Mouse (Mus musculus): ENCODE results near the gene Txlnb. TPM values are rescaled to one million over a fixed set of nuclear protein-coding genes. Genes with fewer than 3 reads are reported as not detected.
A peak's percentile ranks its signal among the peaks of the same experiment; 100 is the strongest.
"Not testable (repeated sequence)": the region's sequence is repeated elsewhere in the genome, so short reads cannot be mapped to it uniquely, and the experiment has no call there.

Txlnb gene
- polyA plus RNA-seq, 1 experiment from 2014 or later: 1.2 TPM

DNA sequence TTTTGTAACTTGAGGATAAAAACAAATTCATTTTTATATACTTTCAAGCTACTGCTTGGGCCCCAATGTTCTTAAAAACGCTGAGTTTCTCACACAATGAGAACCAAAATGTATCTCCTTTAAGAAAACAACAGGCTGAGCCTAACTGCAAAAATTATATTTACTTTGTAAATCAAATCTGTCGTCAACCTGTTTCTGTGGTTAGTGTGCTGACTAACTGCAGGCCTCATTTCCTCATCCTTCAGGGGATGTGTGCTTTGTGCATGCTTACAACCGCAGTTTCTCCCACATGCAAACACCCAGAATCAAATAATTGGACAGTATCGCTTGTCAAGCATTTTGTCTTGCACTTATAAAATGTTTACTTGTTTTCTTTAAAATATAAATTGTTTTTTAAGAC lies 20.9 kb upstream of the Txlnb start:
- H3K4me1 ChIP-seq (ENCODE audit: control insufficient read depth, insufficient read depth, low read length): no peaks in the 10 kb centered on the region
- H3K27me3 ChIP-seq (ENCODE audit: control insufficient read depth, insufficient read depth, low read length): no peaks in the 10 kb centered on the region
- H3K4me2 ChIP-seq (replicated peaks; ENCODE audit: low read depth, low read length): no peak overlapping the region
- H3K4me3 ChIP-seq (ENCODE audit: low read length): no peak overlapping the region
- H3K9me3 ChIP-seq (ENCODE audit: control insufficient read depth, low read length): no peaks in the 10 kb centered on the region
- H3K27ac ChIP-seq (ENCODE audit: low read depth, low read length): no peak overlapping the region
- H3K36me3 ChIP-seq (ENCODE audit: control insufficient read depth, insufficient read depth, low read length): no peaks in the 10 kb centered on the region
- no peak overlapping the region for H3K9ac ChIP-seq (ENCODE audit: low read depth, low read length)
- WGBS: 72% methylated on average over 4 of the region's 4 CpGs
- no peak for ATAC-seq (ENCODE audit: low FRiP score, low TSS enrichment)

DNA sequence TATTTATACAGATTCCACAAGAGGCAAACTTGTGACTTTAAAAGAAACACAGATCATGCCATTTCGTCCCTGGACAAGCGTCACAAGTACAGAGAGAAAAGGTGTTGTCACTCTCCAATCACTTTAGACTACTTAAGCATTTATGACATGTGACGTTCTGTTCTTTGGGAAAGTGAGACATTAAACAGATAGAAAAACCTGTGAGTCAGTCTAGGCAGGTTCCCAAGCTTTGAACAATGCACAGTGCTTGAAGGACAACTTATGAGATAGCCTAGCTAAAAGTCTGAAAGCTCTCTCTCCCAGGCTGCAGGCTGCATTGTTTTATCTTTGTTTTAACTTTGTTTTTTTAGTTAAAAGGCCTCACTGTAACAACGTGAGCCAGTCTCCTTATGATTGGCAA lies 19.3 kb upstream of the Txlnb start:
- H3K27me3 ChIP-seq (ENCODE audit: control insufficient read depth, insufficient read depth, low read length); H3K27ac ChIP-seq (ENCODE audit: low read depth, low read length); H3K4me2 ChIP-seq (replicated peaks; ENCODE audit: low read depth, low read length); H3K9ac ChIP-seq (ENCODE audit: low read depth, low read length); H3K4me3 ChIP-seq (ENCODE audit: low read length); ATAC-seq (ENCODE audit: low FRiP score, low TSS enrichment); H3K36me3 ChIP-seq (ENCODE audit: control insufficient read depth, insufficient read depth, low read length); H3K9me3 ChIP-seq (ENCODE audit: control insufficient read depth, low read length); H3K4me1 ChIP-seq (ENCODE audit: control insufficient read depth, insufficient read depth, low read length): not testable (repeated sequence)
- 79% methylated on average over 4 of the region's 4 CpGs for WGBS

DNA sequence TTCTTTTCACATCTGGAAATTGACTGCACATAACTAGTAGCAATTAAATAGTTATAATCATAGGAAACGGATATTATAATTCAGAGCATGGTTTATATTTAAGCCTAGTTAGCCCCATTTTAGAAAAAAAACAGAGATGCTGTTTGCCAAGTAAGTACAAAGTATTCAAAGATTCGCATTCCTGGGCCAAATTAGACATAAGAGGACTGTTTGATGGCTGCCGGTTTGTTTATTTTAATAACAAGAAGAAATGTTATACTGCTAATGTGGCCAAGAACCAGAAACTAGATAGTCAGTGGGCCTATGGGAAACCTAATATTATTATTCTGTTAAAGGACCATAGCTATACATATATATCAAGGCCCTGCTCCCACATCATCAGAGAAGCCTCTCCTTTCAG lies 9.3 kb upstream of the Txlnb start:
- no peak for ATAC-seq (ENCODE audit: low FRiP score, low TSS enrichment)
- no peak overlapping the region for H3K4me3 ChIP-seq (ENCODE audit: low read length)
- 57% methylated on average over 3 of the region's 3 CpGs for WGBS
- H3K9ac ChIP-seq (ENCODE audit: low read depth, low read length): no peak overlapping the region
- H3K4me2 ChIP-seq (replicated peaks; ENCODE audit: low read depth, low read length): no peak overlapping the region
- H3K4me1 ChIP-seq (ENCODE audit: control insufficient read depth, insufficient read depth, low read length): no peaks in the 10 kb centered on the region
- H3K27me3 ChIP-seq (ENCODE audit: control insufficient read depth, insufficient read depth, low read length): no peaks in the 10 kb centered on the region
- no peaks in the 10 kb centered on the region for H3K36me3 ChIP-seq (ENCODE audit: control insufficient read depth, insufficient read depth, low read length)
- H3K9me3 ChIP-seq (ENCODE audit: control insufficient read depth, low read length): no peaks in the 10 kb centered on the region
- no peak overlapping the region for H3K27ac ChIP-seq (ENCODE audit: low read depth, low read length)

DNA sequence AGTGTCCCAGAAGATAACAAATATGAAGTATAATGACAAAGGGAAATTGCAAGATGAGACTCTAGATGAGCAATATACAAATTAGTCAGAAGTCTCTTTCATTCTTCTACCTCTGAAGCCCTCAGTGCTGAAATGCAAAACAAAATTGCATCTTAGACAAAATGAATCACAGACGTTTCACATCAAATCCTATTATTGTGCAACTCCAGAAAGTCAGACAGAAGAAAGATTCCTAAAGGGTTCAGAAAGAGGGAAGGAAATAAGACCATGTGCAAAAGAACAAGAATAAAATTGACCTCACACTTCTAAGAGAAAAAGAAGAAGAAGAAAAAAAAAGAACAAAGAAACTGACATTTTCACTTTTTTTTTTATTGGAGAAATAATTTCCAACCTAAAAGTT lies 8.1 kb upstream of the Txlnb start:
- H3K4me1 ChIP-seq (ENCODE audit: control insufficient read depth, insufficient read depth, low read length): no peaks in the 10 kb centered on the region
- H3K36me3 ChIP-seq (ENCODE audit: control insufficient read depth, insufficient read depth, low read length): no peaks in the 10 kb centered on the region
- no peak overlapping the region for H3K27ac ChIP-seq (ENCODE audit: low read depth, low read length)
- no peak overlapping the region for H3K9ac ChIP-seq (ENCODE audit: low read depth, low read length)
- H3K27me3 ChIP-seq (ENCODE audit: control insufficient read depth, insufficient read depth, low read length): no peaks in the 10 kb centered on the region
- H3K9me3 ChIP-seq (ENCODE audit: control insufficient read depth, low read length): no peaks in the 10 kb centered on the region
- no peak overlapping the region for H3K4me3 ChIP-seq (ENCODE audit: low read length)
- no peak for ATAC-seq (ENCODE audit: low FRiP score, low TSS enrichment)
- 72% methylated on average over 1 of the region's 1 CpGs for WGBS
- H3K4me2 ChIP-seq (replicated peaks; ENCODE audit: low read depth, low read length): no peak overlapping the region

DNA sequence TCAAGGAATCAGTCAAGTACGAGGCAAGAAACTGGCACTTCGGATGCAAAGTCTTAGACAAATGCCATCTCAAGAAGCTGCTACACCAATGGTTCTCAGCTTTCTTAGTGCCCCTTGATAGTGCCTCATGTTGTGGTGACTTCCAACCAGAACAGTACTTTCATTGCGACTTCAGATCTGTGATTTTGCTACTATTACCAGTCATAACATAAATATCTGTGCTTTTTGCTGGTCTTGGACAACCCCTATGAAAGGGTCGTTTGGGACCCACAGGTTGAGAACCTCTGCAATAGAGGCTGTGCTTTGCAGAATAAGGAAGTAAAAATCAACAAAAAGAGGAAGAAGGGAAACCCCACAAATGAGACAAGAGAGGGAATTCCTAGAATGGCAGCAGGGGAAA lies 7.7 kb upstream of the Txlnb start:
- Histone ChIP-seq H3K9me3 (ENCODE audit: control insufficient read depth, low read length) (no peaks in the 10 kb centered on the region), H3K27me3 (ENCODE audit: control insufficient read depth, insufficient read depth, low read length) (no peaks in the 10 kb centered on the region), H3K9ac (ENCODE audit: low read depth, low read length) (no peak overlapping the region), H3K4me2 (replicated peaks; ENCODE audit: low read depth, low read length) (no peak overlapping the region), H3K36me3 (ENCODE audit: control insufficient read depth, insufficient read depth, low read length) (no peaks in the 10 kb centered on the region), H3K27ac (ENCODE audit: low read depth, low read length) (no peak overlapping the region), H3K4me1 (ENCODE audit: control insufficient read depth, insufficient read depth, low read length) (no peaks in the 10 kb centered on the region), H3K4me3 (ENCODE audit: low read length) (no peak overlapping the region)
- ATAC-seq (ENCODE audit: low FRiP score, low TSS enrichment): no peak
- WGBS: 89% methylated on average over 4 of the region's 4 CpGs

DNA sequence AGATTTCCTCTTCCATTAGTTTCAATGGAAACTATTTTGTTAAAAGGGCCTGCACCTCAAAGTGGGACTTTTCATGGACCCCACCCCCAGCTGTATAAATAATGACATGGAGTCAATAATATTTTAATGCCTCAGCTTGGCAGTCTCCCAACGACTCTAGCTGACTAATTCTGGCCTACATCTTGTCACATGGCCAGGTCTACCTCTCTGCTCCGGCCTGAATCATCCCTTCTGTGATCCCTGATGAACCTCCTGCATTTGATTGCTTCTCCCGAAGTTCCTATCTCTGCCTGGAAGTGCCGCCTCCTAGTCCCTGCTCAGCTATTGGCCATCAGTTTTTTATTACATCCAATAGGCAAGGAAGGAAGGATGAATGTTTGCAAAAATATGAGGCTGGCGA lies 2.1 kb upstream of the Txlnb start:
- no peaks in the 10 kb centered on the region for H3K9me3 ChIP-seq (ENCODE audit: control insufficient read depth, low read length)
- no peak overlapping the region for H3K4me3 ChIP-seq (ENCODE audit: low read length)
- WGBS: 75% methylated on average over 5 of the region's 5 CpGs
- H3K9ac ChIP-seq (ENCODE audit: low read depth, low read length): no peak overlapping the region
- H3K27ac ChIP-seq (ENCODE audit: low read depth, low read length): no peak overlapping the region
- no peaks in the 10 kb centered on the region for H3K27me3 ChIP-seq (ENCODE audit: control insufficient read depth, insufficient read depth, low read length)
- peaks cover 10% of the 10 kb centered on the region for H3K4me1 ChIP-seq (ENCODE audit: control insufficient read depth, insufficient read depth, low read length)
- no peaks in the 10 kb centered on the region for H3K36me3 ChIP-seq (ENCODE audit: control insufficient read depth, insufficient read depth, low read length)
- ATAC-seq (ENCODE audit: low FRiP score, low TSS enrichment): no peak
- H3K4me2 ChIP-seq (replicated peaks; ENCODE audit: low read depth, low read length): no peak overlapping the region

DNA sequence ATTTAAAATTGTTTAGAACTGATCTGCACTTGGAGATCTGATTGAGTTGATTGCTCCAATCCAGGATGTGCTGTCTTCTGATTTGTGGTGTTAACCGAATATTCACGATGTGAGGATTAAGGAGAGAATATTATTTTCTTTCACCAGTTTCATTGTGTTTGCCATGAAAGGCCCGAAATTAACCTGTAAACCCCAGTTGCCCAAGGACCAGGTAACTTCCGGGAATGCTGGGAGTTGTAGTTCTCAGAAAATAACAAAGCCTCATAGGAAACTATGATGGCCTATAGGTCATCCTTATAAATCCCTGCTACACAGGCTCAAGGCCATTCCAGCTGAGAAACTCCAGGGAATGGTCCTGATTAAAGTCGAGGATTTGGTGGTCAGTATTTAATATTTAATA lies 1.6 kb upstream of the Txlnb start:
- Histone ChIP-seq H3K4me3 (ENCODE audit: low read length) (no peak overlapping the region), H3K36me3 (ENCODE audit: control insufficient read depth, insufficient read depth, low read length) (no peaks in the 10 kb centered on the region), H3K4me2 (replicated peaks; ENCODE audit: low read depth, low read length) (no peak overlapping the region), H3K9ac (ENCODE audit: low read depth, low read length) (no peak overlapping the region), H3K27ac (ENCODE audit: low read depth, low read length) (no peak overlapping the region), H3K27me3 (ENCODE audit: control insufficient read depth, insufficient read depth, low read length) (no peaks in the 10 kb centered on the region), H3K9me3 (ENCODE audit: control insufficient read depth, low read length) (no peaks in the 10 kb centered on the region), H3K4me1 (ENCODE audit: control insufficient read depth, insufficient read depth, low read length) (peaks cover 10% of the 10 kb centered on the region)
- 88% methylated on average over 5 of the region's 5 CpGs for WGBS
- ATAC-seq (ENCODE audit: low FRiP score, low TSS enrichment): no peak

DNA sequence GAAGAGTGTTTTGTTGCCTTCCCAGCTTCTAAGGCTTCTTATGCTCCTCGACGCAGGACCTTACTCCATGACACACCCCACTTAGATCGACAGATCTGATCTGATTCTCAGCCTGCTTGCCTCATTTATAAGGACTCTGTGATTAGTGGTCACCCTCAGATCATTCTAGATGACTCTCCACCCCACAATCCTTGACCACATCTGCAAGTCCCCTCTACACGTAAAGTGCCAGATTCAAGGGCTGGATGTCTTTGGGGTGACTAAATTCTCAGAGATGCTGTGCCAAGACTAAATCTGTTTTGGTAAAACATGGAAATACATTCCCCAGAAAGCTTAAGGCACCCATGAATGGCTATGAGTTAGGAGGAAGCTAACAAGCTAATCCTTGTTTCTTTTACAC lies 799 bp upstream of the Txlnb start:
- WGBS: 78% methylated on average over 4 of the region's 4 CpGs
- Histone ChIP-seq H3K27me3 (ENCODE audit: control insufficient read depth, insufficient read depth, low read length) (no peaks in the 10 kb centered on the region), H3K9me3 (ENCODE audit: control insufficient read depth, low read length) (no peaks in the 10 kb centered on the region), H3K4me2 (replicated peaks; ENCODE audit: low read depth, low read length) (no peak overlapping the region), H3K4me3 (ENCODE audit: low read length) (no peak overlapping the region), H3K4me1 (ENCODE audit: control insufficient read depth, insufficient read depth, low read length) (peaks cover 10% of the 10 kb centered on the region), H3K9ac (ENCODE audit: low read depth, low read length) (no peak overlapping the region), H3K27ac (ENCODE audit: low read depth, low read length) (no peak overlapping the region), H3K36me3 (ENCODE audit: control insufficient read depth, insufficient read depth, low read length) (no peaks in the 10 kb centered on the region)
- no peak for ATAC-seq (ENCODE audit: low FRiP score, low TSS enrichment)

DNA sequence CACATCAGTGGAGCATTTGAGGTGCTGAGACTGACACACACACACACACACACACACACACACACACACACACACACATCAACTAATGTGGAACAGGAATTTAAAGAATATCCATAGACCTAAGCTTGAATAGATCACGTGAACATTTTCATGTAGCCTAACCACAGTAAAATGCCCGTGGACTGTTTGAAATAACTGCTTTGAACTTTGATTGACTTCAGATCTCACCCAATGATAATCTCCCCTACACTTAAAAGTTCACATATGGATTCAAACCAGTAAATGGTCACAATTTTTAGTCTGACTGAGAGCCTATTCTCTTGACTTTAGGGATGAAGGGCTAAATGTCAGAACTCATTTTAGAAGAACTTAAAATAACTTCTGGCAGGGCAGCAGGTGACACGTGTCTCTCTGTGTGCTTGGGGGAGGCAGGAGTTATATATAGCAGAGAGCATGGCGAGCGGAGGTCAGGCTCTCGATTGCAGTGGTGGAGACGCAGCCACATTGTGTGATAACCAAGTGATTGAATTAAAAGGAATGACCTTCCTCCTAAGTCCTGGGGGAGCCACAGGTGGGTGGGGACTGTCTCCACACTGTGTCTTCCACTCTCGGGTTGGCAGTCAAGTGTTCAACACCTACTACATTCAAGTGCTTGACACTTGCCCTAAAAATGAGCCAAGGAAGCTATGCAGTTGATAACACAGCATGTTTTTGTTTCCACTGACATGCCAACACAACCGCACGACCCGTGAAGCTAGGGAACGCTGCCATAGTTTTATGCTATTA lies 1.0 kb downstream of the Txlnb start:
- H3K27ac ChIP-seq (ENCODE audit: low read depth, low read length): peak overlapping the region; percentile 81; the same call in 1 of the 2 replicates
- WGBS: 53% methylated on average over 12 of the region's 12 CpGs
- no peak for ATAC-seq (ENCODE audit: low FRiP score, low TSS enrichment)
- peak overlapping the region; percentile 44 for H3K4me2 ChIP-seq (replicated peaks; ENCODE audit: low read depth, low read length)
- H3K4me3 ChIP-seq (ENCODE audit: low read length): no peak overlapping the region
- no peaks in the 10 kb centered on the region for H3K9me3 ChIP-seq (ENCODE audit: control insufficient read depth, low read length)
- no peaks in the 10 kb centered on the region for H3K27me3 ChIP-seq (ENCODE audit: control insufficient read depth, insufficient read depth, low read length)
- peaks cover 10% of the 10 kb centered on the region for H3K4me1 ChIP-seq (ENCODE audit: control insufficient read depth, insufficient read depth, low read length)
- H3K36me3 ChIP-seq (ENCODE audit: control insufficient read depth, insufficient read depth, low read length): no peaks in the 10 kb centered on the region
- H3K9ac ChIP-seq (ENCODE audit: low read depth, low read length): no peak overlapping the region

Measured in kidney, embryonic 14.5 days (tissue).